Mouse (Mus musculus) thymus, adult 2 months (tissue): ENCODE measurements at regions not wholly inside any gene's neighbourhood (a gene's known extent, or its start where the extent isn't known, plus 50 kb on each side); places are given as distances from the start of the nearest gene placed in this dataset.

Experiments used
- CTCF ChIP-seq: fragments of 200-500 bp; IDR thresholded peaks from 2 replicates; pipeline ENCODE4 v1.5.1; 2012; ENCODE audit warnings: mild to moderate bottlenecking, control low read depth, low read length, moderate library complexity, borderline replicate concordance; ENCODE audit not compliant: control insufficient read depth, poor library complexity, insufficient read depth; ENCODE audit errors: extremely low read depth
- POLR2A ChIP-seq: fragments of 200-500 bp; IDR thresholded peaks from 2 replicates; pipeline ENCODE4 v1.6.1; 2012; ENCODE audit warnings: mild to moderate bottlenecking, low read length, control low read depth, moderate library complexity; ENCODE audit not compliant: control insufficient read depth, poor library complexity, insufficient read depth; ENCODE audit errors: extremely low read depth

- no peak for TF ChIP-seq CTCF
- no peak for TF ChIP-seq POLR2A
Measured at GRCm38 (mm10) chr15:37062585-37062984, 55.0 kb upstream of the Zfp706 start.
